Mouse (Mus musculus) heart, postnatal 4 days (tissue): ENCODE measurements around the gene Nup188. TPM values are rescaled to one million over a fixed set of nuclear protein-coding genes. Genes with fewer than 3 reads are reported as not detected.
A peak's percentile ranks its signal among the peaks of the same experiment; 100 is the strongest.

Source experiments
- DNase-seq: peaks from one replicate; pipeline ENCODE4 v3.0.0; 2021
- total RNA-seq, 2 experiments: library from RNA; stranded (reverse); gene quantifications; 2 replicates each; pipeline ENCODE4 v1.2.3; 2021

Nup188 gene
- total RNA-seq, 2 experiments from 2014 or later: 28.0 to 34.5 TPM

DNA sequence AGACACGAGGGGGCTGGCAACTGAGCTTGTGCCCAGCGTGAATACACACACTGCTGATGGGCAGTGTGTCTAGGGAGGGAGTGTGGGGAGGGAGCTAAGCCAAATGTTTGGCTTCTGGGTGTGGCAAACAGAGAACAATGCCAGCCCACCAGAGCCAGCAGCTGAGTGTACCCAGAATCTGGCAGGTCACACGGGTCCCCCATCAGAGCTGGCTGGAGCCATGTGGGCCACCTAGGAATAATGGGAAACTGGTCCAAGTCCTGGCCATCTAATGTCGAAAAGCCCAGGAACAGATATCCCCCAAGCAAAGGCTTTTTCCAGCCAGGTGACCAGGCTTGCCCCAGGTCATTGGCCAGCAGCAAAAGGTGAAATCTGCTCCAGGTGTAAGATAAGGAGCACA is 69.7 kb downstream of the Nup188 start:
- no peak for DNase-seq

- no peak for DNase-seq
Observed at GRCm38 (mm10) chr2:30356266-30356665, 70.1 kb downstream of the Nup188 start.

- DNase-seq: no peak
Observed at GRCm38 (mm10) chr2:30356906-30357305, 70.7 kb downstream of the Nup188 start.

DNA sequence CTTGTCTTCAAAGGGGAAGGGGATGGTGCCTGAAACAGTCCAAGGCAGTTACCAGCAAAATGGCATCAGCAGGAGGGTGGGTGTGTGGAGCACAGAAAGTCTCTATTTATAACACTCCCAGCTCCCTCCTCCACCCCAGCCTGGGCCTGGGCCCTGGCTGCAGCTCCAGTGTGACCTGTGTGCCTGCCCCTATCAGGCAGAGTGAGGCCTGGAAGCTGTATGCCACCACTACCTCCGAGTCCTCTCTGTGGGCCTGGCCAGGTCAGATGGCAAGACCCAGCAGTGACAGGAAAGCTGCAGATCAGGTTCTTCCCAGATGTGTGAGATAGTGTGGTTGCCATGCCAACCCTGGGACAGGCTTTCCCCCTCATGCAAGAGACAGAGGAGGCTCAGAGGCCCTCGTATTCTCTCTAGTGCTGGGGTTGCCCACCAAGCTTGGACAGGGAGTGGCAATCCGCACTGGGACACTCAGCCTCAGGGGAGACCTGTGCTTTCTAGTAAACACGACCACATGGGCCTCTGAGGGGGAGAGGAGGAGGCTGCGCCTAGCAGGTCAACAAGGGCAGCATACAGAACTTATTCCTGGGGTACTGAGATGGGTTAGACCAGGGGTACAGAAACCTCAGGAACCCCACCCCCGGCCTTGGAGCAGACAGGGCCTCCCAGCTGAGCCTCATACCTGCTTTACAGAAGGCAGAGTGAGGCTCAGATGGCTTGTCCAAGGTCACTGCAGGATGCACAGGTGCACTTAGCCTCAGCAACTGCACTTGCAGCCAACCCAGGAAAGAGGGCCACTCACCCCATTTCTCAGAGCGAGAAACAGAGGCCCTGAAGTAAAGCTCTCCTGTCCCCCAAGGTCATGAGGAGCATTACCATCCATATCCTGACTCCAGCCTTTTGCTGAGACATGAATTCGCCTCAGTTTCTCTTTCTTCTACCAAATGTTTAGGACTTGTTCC is 71.6 kb downstream of the Nup188 start:
- no peak for DNase-seq

- DNase-seq: peak; percentile 91
Observed at GRCm38 (mm10) chr2:30358533-30359531, 72.6 kb downstream of the Nup188 start, which contains the start of gene Sh3glb2. TSS of gene Sh3glb2 (minus strand) at chr2:30359337.

GRCm38 (mm10) chr2:30360626-30361025 is 74.4 kb downstream of the Nup188 start:
- DNase-seq: no peak

DNA sequence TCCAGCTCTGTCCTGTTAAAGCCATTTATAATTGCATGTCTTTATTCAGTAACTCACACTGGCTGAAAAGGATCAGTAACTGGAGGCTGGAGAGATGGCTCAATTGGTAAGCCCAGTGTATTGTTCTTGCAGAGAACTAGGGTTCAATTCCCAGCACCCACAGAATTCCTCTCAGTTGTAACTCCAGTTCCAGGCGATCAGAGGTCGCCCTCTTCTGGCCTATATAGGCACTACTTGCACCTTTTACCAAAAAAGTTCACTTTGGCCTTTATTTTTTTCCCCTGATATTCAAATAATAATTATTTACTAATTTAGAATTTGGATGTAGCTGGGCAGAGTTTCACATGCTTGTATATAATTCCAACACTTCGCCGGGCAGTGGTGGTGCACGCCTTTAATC is 76.7 kb downstream of the Nup188 start:
- DNase-seq: no peak

DNA sequence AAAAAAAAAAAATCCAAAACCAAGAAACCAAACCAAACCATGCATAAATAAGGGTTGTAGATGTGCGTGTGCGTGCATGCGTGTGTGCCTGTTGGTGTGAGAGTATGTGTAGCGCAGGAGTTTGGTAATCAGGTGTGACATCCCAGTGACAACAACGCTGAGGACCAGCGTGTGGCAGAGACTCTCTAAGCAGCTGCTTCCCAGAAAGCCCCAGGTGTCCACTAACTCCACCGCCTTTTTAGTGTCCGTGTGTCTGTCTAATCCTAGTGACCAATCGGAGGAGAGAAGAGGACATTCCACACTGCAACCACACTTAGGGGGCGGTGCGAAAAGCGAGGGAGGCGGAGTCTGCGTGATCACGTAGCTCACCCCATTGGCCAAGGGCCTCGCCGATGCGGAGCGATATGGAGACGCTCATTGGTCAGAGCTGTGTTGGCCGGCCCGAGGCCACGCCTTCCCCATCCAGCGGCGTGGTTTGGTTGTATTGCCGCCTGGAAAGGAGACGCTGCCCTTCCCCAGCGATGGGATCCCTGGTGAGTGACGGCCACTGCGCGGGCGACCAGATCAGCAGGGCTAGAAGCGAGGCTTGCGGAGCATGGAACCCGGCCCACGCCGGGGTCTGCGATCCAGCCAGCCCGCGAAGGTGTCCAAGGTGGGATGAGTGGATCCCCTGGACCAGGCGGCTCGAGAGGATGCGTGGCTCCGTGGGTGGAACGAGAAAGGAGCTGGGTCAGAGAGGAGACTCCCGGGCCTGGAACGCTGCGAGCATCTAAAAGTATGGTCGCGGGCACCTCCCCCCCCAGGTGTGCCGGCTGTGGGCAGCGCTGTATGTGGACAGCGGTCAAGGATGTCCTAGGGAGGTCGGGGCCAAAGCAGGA is 77.8 kb downstream of the Nup188 start, which contains the start of gene Miga2:
Miga2 (plus strand) TSS at position 461 of the 878 bp plus-strand sequence.
- DNase-seq: peak; percentile 99

DNA sequence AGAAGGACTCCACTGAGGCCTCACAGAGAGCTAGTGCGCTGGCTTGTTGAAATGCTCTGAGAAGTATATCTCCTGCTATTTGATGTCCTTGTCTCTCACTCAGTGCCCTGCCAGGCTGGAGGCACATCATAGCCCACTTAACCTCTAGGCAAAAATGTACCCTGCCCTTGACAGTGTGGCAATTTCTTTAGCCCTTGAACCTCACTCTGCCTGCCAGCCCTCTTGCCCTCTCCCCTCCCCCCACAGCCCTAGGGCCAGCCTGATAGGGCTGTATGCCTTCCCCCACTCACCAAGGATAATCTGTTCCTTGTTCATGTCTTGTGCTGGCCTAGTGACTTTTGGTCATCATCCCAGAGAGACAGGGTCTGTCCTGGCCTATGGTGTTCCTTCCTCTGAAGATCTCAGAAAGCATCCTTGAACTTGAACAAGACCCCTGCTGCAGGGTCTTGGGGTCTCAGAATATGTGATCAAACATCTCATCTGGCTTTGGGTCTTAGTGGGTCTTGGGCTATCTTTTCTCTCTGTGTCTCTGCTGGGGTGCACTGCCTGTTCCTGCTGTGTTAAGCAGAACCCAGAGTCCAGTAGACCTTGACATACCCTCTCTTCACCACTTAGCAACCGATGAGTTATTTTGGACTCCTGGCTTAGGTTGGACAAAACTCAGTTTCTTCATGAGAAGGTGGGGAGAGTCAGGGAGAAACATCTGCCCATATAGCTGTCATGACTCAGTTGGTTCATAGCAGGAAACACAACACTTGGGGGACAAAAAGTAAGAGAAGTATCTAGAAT is 79.3 kb downstream of the Nup188 start:
- DNase-seq: no peak

DNA sequence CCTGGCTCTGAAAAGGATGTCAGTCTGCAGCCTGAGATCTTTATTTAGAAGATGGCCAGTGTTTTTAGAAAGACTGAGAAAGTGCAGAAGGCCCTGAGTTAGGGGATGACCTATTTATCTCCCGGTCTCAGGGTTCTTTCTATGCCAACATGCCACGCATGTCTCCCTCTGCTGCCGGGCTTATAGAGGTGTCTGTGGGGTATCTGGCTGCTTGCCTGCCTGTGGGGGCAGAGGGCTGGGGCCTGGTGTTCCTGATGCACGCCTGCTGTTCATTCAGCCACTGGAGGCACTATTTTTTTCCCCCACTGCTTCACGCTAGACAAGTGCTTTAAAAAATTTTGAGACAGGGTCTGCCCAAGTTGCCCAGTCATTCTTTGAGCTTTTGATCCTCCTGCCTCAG is 80.0 kb downstream of the Nup188 start:
- peak; percentile 44 for DNase-seq

DNA sequence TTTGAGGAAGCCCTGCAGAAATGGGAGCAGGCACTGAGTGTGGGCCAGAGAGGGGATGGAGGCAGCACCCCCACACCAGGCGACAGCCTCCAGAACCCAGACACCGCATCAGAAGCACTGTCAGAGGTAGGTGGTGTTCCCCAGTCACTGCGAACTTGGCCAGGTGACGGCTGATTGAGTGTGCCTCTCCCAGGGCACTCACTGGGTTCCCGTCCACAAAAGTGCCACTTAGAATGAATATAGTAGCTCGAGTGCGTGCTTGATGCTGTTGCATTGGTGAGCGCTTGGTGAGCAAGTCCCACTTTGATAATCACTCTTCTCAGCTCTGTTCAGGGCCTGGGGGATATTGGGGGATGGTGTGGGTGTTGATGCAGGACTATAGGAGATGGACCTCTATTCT is 85.3 kb downstream of the Nup188 start:
- DNase-seq: no peak

- DNase-seq: no peak
Observed at GRCm38 (mm10) chr2:30372726-30373125, 86.5 kb downstream of the Nup188 start.

DNA sequence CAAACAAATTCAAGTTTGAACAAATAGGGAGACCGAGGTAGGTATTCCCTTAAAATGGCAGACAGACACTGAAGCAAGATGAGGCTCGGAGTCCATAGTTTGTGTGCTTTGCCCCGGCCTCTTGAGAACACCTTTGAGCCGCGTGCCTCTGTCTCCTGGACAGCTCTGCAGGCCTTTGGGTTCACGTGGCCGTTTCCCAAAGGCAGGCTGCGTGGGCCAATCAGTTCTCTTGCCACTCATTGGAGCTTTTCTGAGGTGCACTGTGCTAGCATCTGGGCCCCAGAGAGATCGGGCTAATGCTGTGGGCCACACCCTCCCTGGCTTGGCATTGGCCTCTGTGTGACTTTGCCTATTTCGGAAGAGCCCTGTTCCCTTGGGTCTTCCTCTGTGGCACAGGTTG is 89.7 kb downstream of the Nup188 start:
- no peak for DNase-seq

GRCm38 (mm10) chr2:30377721-30378120 is 91.5 kb downstream of the Nup188 start:
- DNase-seq: no peak

DNA sequence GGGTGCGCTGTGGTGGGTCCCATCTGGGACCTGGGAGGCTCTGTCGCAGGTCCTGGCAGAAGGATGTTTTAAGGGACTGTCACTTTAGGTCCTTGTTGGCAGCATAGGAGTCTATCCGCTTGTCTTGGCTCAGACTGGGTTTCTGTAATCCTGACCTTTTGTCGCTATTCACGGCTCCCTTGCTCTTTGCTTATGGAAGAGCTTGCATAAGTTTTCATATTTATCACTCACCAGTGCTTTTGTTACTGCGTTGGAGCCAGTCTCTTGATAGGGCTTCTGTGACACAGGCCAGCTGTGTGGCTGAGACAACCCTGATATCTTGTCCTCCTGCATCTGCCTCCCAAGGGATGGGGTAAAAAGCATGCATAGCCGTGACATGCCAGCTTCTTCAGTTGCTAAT is 93.1 kb downstream of the Nup188 start:
- DNase-seq: no peak

DNA sequence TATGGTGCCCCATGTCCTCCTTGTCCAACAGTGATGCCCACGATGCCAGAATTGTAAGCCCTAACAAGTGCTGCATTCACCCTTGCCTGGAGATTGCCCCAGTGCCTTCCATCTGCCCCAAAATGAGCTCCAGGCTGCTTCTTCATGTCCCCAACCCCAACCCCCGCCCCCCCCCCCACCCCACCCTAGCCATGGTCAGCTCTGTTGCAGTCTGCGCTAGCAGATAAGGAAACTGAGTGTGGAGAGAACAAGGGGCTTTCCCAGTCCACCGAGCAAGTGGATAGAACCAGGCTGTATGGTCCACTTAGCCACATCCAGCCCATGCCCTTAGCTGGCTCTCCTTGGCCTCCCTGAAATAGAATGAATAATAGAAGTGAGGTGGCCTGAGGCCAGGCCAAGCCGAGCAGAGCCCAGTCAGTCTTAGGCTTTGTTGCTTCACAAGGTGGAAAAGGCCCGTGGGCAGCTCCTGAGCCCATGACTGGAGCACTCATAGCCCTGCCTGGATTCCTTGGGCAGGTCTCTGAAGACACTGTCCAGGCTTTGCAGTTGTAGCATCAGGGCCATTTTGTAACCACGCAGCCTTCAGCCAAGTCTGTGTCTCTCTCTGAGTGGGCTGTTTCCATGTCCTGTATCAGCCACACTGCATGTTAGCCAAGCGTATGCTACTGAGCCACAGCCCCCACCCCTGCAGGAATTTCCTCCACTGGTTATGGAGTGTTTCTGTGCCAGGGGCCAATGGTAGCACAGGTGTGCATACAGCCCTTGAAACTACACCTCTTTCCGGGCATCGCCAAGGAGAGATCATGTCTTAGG is 94.6 kb downstream of the Nup188 start:
- DNase-seq: no peak

- no peak for DNase-seq
Observed at GRCm38 (mm10) chr2:30381377-30381725, 95.2 kb downstream of the Nup188 start.

DNA sequence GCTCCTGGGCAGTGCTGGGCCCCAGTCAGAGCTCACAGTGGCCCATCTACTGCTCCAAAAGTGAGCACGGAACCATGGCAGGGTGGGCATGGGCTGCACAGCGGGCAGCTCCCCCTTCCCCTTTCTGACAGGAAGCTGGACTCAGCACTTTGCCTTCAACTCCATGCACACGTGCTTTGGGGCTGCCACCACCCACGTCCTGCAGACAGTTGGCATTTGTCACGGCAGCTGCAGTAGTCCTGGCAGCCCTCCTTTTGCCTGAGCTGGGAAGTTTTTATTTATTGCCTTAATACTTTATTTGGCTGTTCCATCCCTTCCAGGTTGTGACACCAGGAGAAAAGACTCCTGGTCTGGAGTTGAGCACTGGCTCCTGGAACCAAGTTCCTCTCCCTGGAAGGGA is 98.6 kb downstream of the Nup188 start:
- DNase-seq: no peak

GRCm38 (mm10) chr2:30385591-30385990 is 99.4 kb downstream of the Nup188 start:
- DNase-seq: no peak

DNA sequence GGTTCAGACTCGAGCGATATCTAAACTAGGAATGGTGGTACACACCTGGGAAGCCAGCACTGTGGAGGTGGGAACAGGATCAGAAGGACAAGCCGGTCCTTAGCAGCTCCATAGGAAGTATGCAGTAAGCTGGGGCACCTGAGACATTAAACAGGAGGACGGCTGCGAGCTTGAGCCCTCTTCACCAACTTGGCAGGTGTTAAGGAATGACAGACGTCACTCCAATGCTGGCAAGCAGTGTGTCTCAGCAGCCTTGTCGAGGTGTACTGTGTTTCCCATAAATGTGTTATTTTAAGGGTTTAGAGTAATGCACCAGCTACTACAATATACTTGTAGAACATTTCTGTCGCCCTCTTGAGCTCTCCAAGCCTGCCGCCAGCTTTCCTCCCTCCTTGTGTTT is 100.7 kb downstream of the Nup188 start:
- DNase-seq: no peak
